Mouse (Mus musculus) lung, postnatal 0 days (tissue): ENCODE measurements around the gene Cd59a.

Experiments
- CTCF ChIP-seq: IDR thresholded peaks from 2 replicates; pipeline ENCODE4 v1.5.1; 2016; ENCODE audit warnings: antibody characterized with exemption, mild to moderate bottlenecking
- EP300 ChIP-seq: IDR thresholded peaks from 2 replicates; pipeline ENCODE4 v1.6.1; 2016; ENCODE audit warnings: antibody characterized with exemption, mild to moderate bottlenecking, control low read depth

DNA sequence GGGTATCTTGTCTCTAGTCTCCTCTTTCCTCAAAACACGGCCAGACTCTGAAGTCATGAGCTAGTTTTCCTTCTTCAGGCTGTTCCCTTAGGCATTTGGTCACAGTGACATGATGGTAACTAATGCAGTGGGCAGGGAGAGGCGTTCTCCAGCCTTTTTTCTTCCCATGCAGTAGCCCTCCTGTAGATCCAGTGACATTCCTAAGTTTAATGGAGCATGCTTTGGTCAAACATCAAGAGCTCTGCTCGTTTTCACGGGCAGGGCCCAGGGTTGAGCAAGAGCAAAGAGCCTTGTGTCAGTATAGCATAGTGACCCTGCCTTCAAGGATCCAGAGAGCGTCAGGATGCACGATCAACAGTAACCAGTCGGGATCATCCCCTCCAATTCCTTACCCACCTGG, 67.8 kb downstream of the Cd59a start:
- TF ChIP-seq CTCF = no peak
- TF ChIP-seq EP300 = no peak
